Mouse (Mus musculus): Measurements from ENCODE around the gene Psmg4. TPM values are rescaled to one million over a fixed set of nuclear protein-coding genes. Genes with fewer than 3 reads are reported as not detected.

Gene Psmg4
- total RNA-seq, 2 experiments from 2014 or later, result 23.7 to 23.9 TPM

DNA sequence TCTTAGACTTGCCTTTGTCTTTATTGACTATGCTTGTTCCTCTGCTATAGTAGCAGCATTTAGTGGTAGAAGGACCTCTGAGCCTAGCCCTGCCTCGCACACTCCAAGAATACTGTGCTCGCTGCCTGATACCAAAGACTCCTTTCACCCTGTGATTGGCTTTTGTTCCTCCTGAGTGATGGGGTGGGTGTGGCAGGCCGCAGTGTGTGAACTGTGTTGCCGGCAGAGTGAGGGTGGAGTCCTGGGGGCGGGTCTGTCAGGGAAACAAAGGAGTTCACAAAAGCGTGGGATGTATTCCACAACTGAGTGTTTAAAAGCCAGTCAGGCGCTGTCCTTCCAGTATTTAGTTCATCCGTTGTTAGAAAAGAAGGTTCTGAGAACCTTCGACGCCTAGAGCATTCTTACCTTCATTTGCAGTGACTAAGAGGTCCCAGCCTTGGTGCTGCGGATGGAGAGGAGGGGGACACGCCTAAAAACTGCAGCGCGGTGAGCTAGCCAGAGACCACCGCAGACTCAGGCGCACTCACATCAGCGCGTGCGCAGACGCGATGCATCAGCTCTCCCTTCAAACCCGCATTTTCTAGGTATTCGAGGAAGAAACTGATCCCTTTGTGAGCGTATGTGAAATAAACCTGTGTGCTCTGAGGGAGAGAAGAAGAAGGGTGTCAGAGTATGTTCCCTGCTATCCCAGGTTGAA, 31.6 kb upstream of the Psmg4 start:
- Histone ChIP-seq H3K4me3 (peak overlapping the region; percentile 86), H3K27ac (peak overlapping the region; percentile 92)
- no peak for TF ChIP-seq CTCF (conservative IDR thresholded peaks at IDR 0.05)
- peak in 1 of 2 experiments; percentile 44 for DNase-seq (ENCODE audit: low spot score in 2 of 2)

DNA sequence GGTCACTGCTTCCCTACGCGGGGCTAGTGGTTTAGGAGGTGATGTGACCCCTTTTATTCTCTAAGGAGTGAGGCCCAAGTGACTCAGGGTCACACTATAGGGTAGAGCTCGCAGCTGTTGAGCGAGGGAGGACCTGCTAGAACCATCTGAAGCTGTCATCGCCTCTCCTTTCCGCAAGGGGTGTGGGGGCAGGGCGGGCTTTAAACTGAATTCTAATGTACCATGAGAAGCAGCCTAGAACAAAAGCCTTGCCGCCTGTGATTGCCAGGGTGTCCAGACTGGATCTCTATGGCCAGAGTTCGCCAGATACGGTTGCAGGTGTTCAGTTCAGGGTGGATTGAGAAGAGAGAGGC, 31.1 kb upstream of the Psmg4 start:
- H3K27ac ChIP-seq, result peak overlapping the region; percentile 92
- peak overlapping the region; percentile 86 for H3K4me3 ChIP-seq
- DNase-seq (ENCODE audit: low spot score in 2 of 2), result peak; percentile 60 to 62
- TF ChIP-seq CTCF (conservative IDR thresholded peaks at IDR 0.05), result peak; percentile 56

DNA sequence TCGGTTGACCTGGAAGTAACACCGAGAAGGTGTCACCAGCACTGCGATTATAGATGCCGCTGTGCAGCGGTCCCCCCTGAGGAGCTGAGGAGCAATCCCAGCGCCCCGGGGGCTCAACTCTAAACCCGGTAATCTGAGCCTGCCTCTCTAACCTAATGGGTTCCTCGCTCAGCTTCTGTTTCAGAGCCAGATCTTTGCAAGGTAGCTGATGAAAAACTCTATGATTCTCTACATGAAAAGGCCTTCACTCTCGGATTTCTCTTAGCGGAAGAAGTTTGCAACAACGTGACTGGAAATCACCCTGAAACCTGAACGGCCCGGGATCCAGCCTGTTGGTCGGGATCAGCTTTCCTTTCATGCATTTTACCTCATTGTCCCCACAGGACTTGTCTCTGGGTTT, 30.5 kb upstream of the Psmg4 start:
- DNase-seq (ENCODE audit: low spot score in 2 of 2), result no peak
- no peak for TF ChIP-seq CTCF (conservative IDR thresholded peaks at IDR 0.05)
- Histone ChIP-seq H3K4me3 (peak overlapping the region; percentile 86), H3K27ac (peak overlapping the region; percentile 92)

DNA sequence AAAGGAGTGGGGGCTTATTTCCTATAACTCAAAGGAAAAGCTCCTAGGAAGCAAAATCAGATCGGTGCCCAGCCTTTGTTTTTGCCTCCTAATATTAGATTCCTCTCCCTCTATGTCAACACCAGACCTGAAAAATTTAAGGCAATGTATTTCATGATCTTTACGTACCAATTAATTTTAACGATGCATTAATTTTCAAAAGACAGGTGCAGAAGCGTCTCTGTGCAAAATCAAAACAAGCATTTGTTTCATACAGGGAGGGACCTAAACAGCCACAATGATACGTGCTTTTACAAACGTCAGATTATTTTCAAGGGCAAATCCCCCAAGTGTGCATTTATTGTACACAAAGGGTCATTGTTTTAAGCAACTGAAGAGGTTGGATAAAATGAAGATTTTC, 29.9 kb upstream of the Psmg4 start:
- peak overlapping the region; percentile 47; the same call in 1 of the 2 replicates for H3K4me3 ChIP-seq
- peak overlapping the region; percentile 95 for H3K27ac ChIP-seq
- no peak for DNase-seq (ENCODE audit: low spot score in 2 of 2)
- no peak for TF ChIP-seq CTCF (conservative IDR thresholded peaks at IDR 0.05)

DNA sequence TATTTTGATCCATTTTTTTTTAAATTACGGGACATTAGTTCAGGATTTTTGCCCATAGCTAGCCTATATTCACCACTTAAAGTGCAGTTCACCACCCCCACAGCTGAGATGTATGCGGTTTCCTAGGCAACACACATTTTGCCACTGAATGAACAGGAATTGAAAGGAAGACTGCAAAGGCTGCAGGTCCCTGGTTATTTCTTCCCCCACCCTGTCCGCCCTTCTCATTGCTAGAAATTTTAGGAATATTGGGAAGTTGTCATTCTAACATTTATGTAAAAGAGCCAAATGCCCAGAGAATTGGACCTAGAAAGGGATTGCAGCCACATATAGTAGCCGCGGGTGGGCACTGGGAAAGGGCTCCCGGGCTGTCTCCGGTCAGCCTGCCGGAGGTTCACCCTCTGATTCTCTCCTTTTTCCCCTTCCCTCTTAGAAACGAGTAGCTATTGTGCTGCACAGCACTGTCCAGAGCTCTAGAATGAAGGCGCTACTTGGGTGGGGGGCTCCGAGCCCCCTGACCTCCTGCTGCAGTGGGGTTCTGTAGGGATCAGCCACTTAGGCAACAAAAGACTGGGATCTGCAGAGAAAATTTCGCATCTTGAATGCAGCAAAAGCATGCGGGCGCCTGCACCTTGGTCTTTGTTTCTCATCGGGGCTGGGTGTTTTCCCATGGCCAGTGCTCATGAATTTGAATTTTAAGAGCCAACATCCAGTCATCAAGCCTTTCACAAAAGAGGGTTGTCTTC, 29.3 kb upstream of the Psmg4 start:
- TF ChIP-seq CTCF (conservative IDR thresholded peaks at IDR 0.05), result no peak
- peak in 1 of 2 experiments; percentile 16 for DNase-seq (ENCODE audit: low spot score in 2 of 2)
- H3K4me3 ChIP-seq, result peak overlapping the region; percentile 47
- H3K27ac ChIP-seq, result peak overlapping the region; percentile 95

DNA sequence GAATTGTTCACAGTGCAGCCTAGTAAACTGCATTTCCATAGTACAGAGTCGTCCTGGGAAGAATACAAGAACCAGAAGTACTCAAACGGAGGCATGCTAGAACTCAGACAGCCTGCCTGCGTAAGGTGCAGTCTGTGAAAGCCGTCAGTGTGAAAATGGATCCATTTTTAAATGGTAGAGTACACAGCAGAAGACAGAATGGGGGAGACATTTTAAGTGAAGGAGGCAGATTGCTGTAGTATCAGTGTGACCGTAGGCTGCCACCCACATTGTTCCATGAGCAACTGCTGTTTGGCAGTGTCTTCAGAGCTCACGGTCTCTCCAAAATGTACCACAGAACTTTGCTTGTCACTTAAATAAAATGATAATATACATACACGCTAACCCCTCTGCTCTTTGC, 28.5 kb upstream of the Psmg4 start:
- DNase-seq (ENCODE audit: low spot score in 2 of 2), result peak; percentile 55 to 79
- Histone ChIP-seq H3K27ac (peak overlapping the region; percentile 95), H3K4me3 (no peak overlapping the region)
- no peak for TF ChIP-seq CTCF (conservative IDR thresholded peaks at IDR 0.05)

DNA sequence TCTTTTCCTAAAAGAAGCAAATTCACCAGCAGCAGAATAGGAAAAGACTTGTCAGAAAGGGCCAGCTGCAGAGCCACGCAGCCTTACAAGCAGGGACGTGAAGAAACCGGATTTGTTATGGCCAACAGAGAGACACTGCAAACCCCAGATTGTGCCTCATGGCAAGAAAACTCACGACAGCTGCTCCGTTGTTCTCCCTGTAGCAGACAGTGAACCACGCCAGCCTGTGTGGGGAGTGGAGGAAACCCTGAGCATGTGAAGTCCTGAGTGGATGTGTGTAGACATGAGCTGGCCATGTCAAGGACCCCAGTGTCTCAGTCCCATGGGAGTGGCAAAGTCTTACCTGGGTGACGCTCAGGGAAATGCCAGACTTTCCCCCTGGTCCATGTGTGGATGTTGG, 26.2 kb upstream of the Psmg4 start:
- no peak for TF ChIP-seq CTCF (conservative IDR thresholded peaks at IDR 0.05)
- H3K4me3 ChIP-seq, result no peak overlapping the region
- DNase-seq (ENCODE audit: low spot score in 2 of 2), result peak; percentile 80 to 81
- peak overlapping the region; percentile 95 for H3K27ac ChIP-seq

DNA sequence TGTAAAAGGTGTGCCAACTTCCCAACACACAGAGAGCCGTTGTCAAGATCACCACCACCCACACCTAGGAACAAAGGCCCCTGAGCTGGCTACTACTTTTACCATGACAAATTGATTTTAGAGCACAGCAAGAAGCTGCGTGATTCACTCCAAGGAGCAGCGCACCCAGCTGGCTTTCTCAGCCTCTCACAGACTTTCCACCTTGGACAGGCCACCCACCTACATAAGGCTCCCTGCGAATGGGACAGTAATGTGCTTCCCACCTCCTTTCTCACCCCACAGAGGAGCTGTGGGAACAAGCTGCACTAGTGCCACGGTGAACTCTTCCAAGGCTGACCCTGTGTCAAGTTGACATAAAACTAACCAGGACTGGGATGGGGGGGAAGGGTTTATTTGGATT, 19.4 kb upstream of the Psmg4 start:
- H3K4me3 ChIP-seq, result no peak overlapping the region
- TF ChIP-seq CTCF (conservative IDR thresholded peaks at IDR 0.05), result no peak
- no peak overlapping the region for H3K27ac ChIP-seq
- no peak for DNase-seq (ENCODE audit: low spot score in 2 of 2)

DNA sequence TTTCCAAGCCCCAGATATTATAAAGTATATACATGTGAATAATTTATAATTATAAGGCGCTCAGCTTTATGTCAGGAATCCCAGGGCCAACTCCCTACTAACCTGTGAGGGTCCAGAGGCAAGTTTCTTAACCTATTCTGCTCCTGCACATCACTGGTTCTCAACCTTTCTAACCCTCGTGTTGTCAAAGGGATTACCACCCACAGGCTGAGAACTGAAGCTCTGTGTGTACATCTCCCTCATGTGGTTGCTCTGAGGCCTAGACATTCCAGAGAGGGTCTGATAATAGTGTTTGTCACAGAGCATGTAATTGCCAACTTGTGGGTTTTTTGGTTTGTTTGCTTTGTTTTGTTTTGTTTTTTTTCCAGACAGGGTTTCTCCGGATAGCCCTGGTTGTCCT, 15.8 kb upstream of the Psmg4 start:
- peak; percentile 73 for TF ChIP-seq CTCF (conservative IDR thresholded peaks at IDR 0.05)
- DNase-seq (ENCODE audit: low spot score in 2 of 2), result no peak

DNA sequence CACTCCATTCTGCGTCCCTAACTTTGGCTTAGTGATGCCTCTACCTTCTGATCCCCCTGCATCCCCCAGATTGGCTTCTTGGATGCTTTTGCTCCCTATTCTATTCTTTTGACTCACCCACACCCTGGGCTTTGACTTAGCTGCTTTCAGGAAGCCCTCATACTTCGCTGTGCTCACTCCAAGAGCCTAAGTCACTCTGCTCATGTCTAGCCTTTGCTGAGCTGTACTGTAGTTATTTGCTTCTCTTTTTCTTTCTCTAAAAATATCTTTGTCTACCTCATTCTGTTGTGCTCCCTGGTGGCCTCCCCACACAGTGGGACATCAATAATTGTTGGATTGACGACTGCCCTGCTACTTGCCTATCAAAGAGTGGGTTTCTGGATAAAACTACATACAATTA, 14.6 kb upstream of the Psmg4 start:
- no peak for DNase-seq (ENCODE audit: low spot score in 2 of 2)
- peak overlapping the region; percentile 92 for H3K27ac ChIP-seq
- no peak for TF ChIP-seq CTCF (conservative IDR thresholded peaks at IDR 0.05)
- H3K4me3 ChIP-seq, result peak overlapping the region; percentile 51

More for the DNA sequence above, 15.8 kb upstream of the Psmg4 start:
- Histone ChIP-seq H3K4me3 (no peak overlapping the region), H3K27ac (peak overlapping the region; percentile 92; the same call in 1 of the 2 replicates)

DNA sequence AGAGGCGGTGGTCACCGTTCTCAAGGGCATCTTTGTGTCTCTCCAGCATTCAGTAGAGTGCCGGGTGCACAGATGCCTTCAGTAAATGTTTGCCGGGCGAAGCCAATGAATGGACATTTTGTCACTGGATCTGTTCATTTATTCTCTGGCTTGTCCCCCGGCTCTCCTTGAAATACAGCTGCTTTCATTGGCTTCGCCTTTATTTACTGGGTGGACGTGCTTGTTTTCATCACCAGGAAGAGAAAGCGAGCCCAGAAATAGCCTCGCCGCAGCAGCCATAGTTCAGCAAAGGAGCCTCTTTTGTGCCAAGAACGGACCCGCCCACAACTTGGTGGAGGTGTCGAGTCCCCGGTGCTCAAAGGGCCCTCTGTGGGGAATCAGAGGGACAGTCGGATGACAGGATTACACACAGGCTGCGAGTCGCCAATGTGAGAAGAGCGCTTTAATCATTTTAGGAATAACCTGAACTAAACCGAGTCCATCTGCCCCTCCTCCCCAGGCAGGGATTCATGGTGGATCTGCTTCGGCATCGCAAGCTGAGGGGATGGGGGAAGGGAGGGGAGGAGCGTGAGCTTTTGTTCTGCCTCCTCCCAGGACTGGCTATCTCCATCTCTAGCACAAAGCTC, 13.9 kb upstream of the Psmg4 start:
- peak; percentile 23 for TF ChIP-seq CTCF (conservative IDR thresholded peaks at IDR 0.05)
- H3K27ac ChIP-seq, result peak overlapping the region; percentile 92
- H3K4me3 ChIP-seq, result peak overlapping the region; percentile 51
- DNase-seq (ENCODE audit: low spot score in 2 of 2), result peak; percentile 64 to 86

DNA sequence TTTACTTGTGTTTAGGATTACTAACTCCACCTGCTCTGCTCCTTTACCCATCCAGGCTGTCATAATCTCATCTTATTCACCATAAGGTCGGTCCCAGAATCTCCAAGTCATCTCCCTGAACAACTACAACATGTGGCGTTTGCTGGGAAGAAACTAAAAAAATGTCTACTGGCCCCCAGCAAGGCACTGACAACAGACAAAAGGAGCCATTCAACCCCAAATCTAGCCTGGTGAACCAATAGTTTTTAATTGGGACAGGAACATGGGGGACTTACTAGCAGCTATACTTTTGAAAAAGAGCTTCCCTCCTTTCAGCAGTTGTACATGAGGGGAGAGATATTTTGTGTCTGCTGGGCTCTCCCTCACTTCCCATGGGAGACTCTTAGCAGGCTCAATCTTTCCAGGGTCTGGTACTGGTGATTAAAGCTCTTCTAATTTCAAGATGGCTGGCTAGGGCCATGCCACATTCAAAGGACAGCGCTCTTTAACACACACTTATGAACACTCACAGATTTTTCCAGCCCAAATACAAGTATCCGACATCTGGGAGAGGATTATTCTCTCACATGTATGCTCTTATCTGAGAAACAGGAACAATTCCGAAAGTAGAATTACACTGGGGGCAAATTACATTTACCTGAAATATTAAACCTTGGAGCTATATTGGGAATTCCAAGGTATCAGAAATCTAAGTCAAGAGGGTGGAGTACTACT, 13.1 kb upstream of the Psmg4 start:
- no peak for TF ChIP-seq CTCF (conservative IDR thresholded peaks at IDR 0.05)
- Histone ChIP-seq H3K4me3 (peak overlapping the region; percentile 51), H3K27ac (peak overlapping the region; percentile 92)
- DNase-seq (ENCODE audit: low spot score in 2 of 2), result no peak
